Mouse (Mus musculus) lung, adult 2 months (tissue): ENCODE measurements around the gene Sh2d5.

ENCODE experiments used
- CTCF ChIP-seq: fragments of 200-500 bp; IDR thresholded peaks from 2 replicates; pipeline ENCODE4 v1.5.1; 2011; ENCODE audit warnings: mild to moderate bottlenecking, low read length, control low read depth; ENCODE audit not compliant: insufficient read depth
- POLR2A ChIP-seq: fragments of 200-500 bp; IDR thresholded peaks from 2 replicates; pipeline ENCODE4 v1.6.1; 2011; ENCODE audit warnings: low read depth, mild to moderate bottlenecking, control low read depth, low read length, borderline replicate concordance; ENCODE audit errors: extremely low read depth

- TF ChIP-seq CTCF (0 out of 2 replicates have a peak, but pooled peaks have one; percentile 4), POLR2A (no peak)
Observed at GRCm38 (mm10) chr4:138261843-138262681, 11.9 kb downstream of the Sh2d5 start.
